Mouse (Mus musculus) left cerebral cortex, postnatal 10 days (tissue): ENCODE measurements around the gene Copa. TPM values are rescaled to one million over a fixed set of nuclear protein-coding genes. Genes with fewer than 3 reads are reported as not detected.

Source experiments
- DNase-seq, 2 experiments: peaks; one replicate each; pipeline ENCODE4 v3.0.0; 2021 to 2022; ENCODE audit warnings: low spot score in 2 of 2, mixed read lengths in 1 of 2; ENCODE audit errors: extremely low spot score in 1 of 2
- intact Hi-C: fragments of 180-260 bp; cut with DNase I; formaldehyde crosslinking; loops from one replicate; pipeline ENCODE4 v1.15.1; 2025
- total RNA-seq, 2 experiments: library from RNA; stranded (reverse); gene quantifications; 2 replicates each; pipeline ENCODE4 v1.2.3; 2021

The Copa gene
- total RNA-seq, 2 experiments from 2014 or later: 179 to 183 TPM

- intact Hi-C loops: no loop called here
- DNase-seq: no peak
Measured at GRCm38 (mm10) chr1:172071556-172071955, 10.8 kb upstream of the Copa start.

DNA sequence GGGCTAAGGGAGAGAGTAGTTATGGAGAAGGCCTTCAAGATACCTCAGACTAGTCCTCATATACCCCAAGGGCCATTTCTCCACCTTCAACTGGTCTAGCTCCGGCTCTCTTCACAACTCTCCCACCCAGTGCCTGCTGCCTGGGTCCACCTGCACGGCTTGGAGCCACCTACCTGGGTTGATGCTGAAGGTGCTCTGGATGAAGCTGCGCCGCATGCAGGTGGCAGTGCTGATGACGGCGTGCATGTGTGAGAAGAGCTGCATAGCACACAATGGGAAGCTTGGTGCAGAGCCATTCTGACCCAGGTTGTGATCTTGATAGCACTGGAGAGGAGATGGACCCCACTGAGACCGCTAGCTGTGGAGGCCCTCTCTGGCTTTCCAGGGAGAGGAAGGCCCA, 9.7 kb upstream of the Copa start:
- DNase-seq: no peak
- intact Hi-C loops: no loop called here

- intact Hi-C loops: no loop called here
- no peak for DNase-seq
Measured at GRCm38 (mm10) chr1:172077981-172078380, 4.3 kb upstream of the Copa start.

- intact Hi-C loops: no loop called here
Measured at GRCm38 (mm10) chr1:172082899-172083445, 643 bp downstream of the Copa start.

GRCm38 (mm10) chr1:172093522-172093921, 11.2 kb downstream of the Copa start:
- DNase-seq: no peak
- intact Hi-C loops: no loop called here

More at GRCm38 (mm10) chr1:172082899-172083445, 643 bp downstream of the Copa start:
- DNase-seq: no peak

- DNase-seq: no peak
- intact Hi-C loops: no loop called here
Measured at GRCm38 (mm10) chr1:172094295-172094694, 12.0 kb downstream of the Copa start.

DNA sequence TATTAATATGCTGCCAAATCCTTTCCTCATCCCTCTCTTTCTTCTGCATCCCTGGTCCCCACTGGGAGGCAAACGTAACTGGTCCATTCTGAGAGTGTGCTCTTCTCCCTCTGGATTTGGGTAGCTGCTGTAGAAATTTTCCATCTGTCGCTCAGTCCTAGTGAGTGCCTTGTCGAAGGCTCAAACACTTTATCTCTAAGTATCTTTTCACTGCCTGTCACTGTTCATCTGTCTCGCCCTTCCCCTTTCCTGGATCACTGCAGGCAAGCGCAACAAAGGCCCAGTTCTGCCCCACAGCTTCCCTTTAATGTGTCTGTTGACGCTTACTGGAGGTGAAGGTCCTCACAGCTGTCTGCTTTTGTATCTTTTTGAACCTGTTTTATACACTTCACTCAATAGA, 12.9 kb downstream of the Copa start:
- intact Hi-C loops: no loop called here

DNA sequence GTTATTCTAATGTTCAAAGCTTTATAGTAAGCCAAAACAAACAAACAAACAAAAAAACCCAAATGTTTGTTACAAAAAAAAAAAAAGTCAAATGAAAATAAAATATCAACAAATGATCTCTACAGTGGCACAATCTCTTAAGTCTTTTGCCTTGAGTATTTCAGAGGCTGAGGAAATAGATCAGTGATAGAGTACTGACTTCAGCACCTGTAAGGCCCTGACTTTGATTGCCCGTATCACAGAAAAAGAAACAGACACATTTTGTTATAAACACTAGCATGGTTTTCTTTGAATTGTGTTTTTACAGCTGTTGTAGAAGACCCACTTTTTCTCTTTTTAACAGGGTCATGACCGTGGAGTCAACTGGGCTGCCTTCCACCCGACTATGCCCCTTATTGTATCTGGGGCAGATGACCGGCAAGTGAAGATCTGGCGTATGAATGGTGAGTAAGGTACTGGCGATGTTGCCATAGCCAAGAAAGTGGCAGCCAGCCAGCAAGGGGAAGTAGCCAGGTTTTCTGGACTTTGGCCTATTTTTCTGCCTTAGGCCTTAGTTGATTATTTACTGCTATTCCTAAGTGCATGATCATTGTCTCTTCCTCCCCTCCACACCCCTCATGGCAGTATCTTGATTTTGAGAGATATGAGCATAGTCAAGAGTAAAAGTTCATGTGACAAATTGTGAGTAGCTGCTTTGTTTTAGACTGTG, 17.1 kb downstream of the Copa start:
- DNase-seq: peak in 1 of 2 experiments; percentile 45
- intact Hi-C loops: loop anchor here (2.0 kb wide), 1 partner anchor 15 kb away; no protein-coding TSS in a partner anchor

More for the DNA sequence above, 12.9 kb downstream of the Copa start:
- DNase-seq: no peak

GRCm38 (mm10) chr1:172103619-172104018, 21.3 kb downstream of the Copa start:
- no peak for DNase-seq
- intact Hi-C loops: no loop called here

DNA sequence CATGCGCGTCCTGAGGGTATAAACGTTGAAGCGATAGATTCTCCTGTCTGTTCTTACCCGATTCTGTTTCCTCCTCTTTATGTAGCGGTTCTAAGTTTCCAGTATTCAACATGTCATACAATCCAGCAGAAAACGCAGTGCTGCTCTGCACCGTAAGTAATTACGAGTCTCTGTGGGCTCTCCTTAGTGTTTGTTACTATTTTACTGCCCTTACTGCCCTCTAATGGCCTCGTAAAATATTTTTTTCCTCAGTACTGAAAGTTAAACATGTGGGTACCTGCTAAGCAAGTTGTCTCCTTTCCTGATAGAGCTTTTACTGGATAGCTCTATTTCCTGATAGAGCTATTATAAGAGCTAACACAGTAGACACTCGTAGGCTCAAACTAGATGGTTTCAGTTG, 22.8 kb downstream of the Copa start:
- no peak for DNase-seq
- intact Hi-C loops: no loop called here

DNA sequence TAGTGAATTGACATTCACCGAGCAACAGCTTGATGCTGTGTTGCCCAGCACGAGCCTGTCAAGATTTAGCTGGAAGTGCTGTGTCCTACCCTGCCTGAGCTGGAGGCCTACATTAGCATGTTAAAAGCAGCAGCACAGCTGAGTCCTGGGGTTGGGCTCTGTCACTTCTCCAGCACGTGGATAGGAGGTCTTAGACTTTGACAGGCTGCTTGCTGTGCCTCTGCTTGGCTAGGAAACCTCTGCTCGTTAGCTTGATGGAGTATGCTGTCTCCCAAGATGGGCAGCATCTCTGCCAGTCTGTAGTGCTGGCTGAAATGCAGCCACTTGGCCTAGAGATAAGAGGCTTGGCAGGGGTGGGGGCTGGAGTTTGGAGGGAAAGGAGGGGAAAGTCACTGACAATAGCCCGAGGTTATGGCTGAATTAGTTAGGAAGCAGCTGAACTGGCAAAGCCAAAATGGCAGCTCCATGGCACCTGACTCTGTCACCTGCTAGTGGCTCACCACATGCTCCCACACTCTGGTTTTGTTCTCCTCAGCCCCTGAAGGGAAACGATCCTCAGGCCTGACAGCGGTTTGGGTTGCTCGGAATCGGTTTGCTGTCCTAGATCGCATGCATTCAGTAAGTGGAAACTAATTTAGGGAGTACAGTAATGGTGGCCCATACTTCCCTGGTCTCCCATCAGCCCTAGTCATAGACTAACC, 25.6 kb downstream of the Copa start:
- intact Hi-C loops: no loop called here
- no peak for DNase-seq

DNA sequence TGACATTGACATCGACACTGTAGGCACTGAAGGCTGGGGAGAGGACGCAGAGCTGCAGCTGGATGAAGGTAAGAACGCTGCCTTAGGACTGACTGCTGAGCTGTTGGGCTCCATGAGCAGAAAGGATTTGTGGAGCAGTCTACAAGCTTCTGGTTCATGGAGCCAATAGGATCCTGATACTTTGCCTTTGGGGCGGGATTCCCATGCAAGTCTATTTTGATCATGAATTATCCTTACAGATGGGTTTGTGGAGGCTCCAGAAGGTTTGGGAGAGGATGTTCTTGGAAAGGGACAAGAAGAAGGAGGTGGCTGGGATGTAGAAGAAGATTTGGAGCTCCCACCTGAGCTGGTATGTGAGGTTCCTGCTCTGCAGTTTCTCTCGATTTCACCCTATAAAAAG, 34.6 kb downstream of the Copa start:
- intact Hi-C loops: no loop called here
- no peak for DNase-seq

- intact Hi-C loops: no loop called here
- no peak for DNase-seq
Measured at GRCm38 (mm10) chr1:172119100-172119499, 36.8 kb downstream of the Copa start.

- DNase-seq: peak in 1 of 2 experiments; percentile 27
- intact Hi-C loops: loop anchor here (1.0 kb wide), 1 partner anchor 192 kb away; no protein-coding TSS in a partner anchor
Measured at GRCm38 (mm10) chr1:172119720-172120119, 37.4 kb downstream of the Copa start.

DNA sequence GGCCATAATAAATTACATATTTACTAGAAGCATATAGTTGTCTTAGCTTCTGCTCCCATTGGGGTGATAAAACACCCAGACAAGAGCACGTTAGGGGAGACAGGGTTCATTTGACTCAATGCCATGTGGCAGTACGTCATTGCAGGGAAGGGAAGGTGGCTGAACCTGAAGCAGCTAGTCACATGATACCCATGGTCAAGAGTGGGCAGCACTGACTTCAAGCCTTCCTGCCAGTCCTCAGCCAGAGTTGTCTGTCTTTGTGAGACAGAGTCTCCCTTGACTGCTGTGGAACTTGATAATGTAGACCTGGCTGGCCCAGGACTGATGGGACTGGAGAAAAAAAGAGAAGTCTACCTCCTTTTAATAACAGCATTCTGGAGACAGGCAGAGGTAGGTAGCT, 40.3 kb downstream of the Copa start:
- intact Hi-C loops: no loop called here
- no peak for DNase-seq

DNA sequence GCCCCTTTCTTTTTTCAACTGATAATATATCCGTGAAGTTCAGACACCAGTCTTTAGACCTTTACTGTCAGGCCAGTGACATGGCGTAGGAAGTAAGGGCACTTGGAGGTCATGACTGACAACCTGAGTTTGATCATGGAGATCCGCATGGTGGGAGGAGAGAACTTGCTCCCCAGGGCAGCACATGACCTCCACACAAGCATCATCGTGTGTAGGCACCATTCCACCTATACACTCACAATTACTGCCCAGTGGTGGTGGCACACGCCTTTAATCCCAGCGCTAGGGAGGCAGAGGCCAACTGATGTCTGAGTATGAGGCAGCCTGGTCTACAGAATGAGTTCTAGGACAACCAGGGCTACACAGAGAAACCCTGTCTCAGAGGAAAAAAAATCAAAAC, 42.2 kb downstream of the Copa start:
- intact Hi-C loops: no loop called here
- DNase-seq: no peak

DNA sequence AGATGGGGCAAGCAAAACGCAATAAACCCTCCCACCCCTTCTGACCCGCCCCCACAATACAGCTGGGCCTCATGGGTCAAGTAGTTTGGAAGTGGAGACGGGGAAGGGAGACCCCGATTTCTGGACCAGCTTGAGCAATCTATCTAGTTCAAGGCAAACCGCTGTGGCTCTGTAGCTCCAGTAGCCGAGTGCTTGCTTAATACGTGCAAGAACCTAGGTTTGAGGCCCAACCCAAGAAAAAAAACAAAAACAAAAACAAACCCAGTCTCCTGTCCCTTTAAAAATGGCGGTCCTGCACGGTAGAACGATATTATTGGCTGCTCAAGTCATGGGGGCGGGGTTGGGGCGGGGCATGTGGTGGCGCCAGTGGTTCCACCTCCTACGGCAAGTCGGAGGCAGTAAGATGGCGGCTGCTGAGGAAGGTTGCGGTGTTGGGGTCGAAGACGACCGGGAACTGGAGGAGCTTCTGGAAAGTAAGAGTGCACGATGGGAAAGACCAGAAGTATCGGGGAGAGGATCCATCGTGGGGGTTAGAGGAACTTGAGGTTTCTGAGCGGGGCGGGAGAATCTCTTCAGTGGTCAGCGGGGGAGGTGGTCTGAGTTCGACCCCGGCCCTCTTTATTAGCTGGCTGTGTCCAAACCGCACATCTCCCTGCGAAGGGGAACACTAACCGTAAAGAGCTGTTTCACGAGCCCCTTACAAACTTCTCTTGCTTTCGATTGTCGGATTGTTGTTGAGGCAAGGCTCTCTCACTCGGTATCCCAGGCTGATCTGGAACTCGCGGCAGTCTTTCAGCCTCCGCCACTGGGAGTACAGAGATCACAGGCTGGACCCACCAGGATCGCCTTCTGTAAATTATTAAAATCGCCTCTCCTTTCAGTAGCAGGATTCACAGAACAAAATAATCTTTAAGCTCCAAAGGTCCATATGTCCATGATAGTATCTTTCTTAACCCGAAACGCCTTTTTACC, 44.3 kb downstream of the Copa start, which contains the start of gene Pex19:
Gene Pex19 (plus strand): TSS at position 380 of the 972 bp plus-strand sequence.
- peak; percentile 69 to 87 for DNase-seq
- intact Hi-C loops: no loop called here

DNA sequence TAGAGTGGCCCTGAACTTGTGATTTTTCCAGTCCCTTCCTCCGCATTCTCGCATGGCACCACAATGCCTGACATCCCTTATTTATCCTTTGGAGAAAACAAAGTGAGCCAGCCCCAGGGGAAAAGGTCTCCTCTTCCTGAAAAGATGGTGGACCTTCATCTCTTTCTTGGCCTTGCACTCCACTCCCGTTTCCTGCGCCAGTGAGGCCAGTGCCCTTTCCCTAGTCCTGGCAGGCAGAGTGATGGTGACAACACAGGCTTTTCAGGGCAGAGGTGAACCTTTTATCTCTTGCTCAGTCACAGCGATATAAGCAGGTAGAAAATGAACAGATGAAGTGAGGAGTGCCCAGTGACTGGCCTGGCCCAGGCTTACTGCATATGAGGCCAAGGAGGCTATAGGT, 45.2 kb downstream of the Copa start:
- intact Hi-C loops: no loop called here
- no peak for DNase-seq

DNA sequence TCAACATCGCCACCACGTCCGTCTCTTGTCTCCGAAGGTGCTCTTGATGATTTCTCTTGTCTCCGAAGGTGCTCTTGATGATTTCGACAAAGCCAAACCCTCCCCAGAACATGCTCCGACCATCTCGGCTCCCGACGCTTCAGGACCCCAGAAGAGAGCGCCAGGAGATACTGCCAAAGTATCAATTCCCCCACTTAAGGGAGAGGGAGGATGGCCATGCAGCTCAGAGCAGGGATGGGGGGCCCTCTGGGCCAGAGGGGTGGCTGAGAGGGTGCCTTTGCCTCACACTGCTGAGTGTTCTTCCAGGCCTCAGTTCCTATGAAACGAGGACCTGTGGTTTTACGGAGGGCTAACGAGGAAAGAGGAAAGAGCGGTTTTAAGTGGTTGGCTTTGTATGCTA, 46.2 kb downstream of the Copa start:
- intact Hi-C loops: no loop called here
- DNase-seq: no peak
